Mouse (Mus musculus) neural tube, postnatal 0 days (tissue): ENCODE results near the gene Klf13. TPM values are rescaled to one million over a fixed set of nuclear protein-coding genes. Genes with fewer than 3 reads are reported as not detected.

Experiments used
- polyA plus RNA-seq: library from polyadenylated mRNA; unstranded; fragments of >200 nt; fragmentation: Nextera tagmentation; extraction: Ambion mirVana; gene quantifications from 2 replicates; pipeline ENCODE4 v1.2.1, GENCODE M21; 2015

The Klf13 gene
- 27.4 and 39.1 TPM in 2 replicates for polyA plus RNA-seq

GRCm38 (mm10) chr7:63938914-63939396 lies at the start of gene Klf13:
TSS of gene Klf13 (minus strand) at chr7:63938915.

GRCm38 (mm10) chr7:63916268-63916907 lies 22.3 kb downstream of the Klf13 start, which contains the start of gene E030018B13Rik:
TSS of gene E030018B13Rik (plus strand) at chr7:63916857.

Other genes with a start within 250 kb of the Klf13 start
- gene E030018B13Rik, start 22.1 kb downstream of the Klf13 start, polyA plus RNA-seq: not detected in 2 replicates
- gene Trpm1, start 214.9 kb upstream of the Klf13 start, polyA plus RNA-seq: 0.45 and 0.88 TPM in 2 replicates